Mouse (Mus musculus) ovary, postnatal 14 days (tissue): Measurements from ENCODE around the gene Hoxc4.

ENCODE experiments used
- DNase-seq: peaks from one replicate; pipeline ENCODE4 v3.0.0; 2022; ENCODE audit warnings: low spot score

Hoxc4 gene

GRCm38 (mm10) chr15:103011928-103012486, 6.7 kb upstream of the Hoxc4 start:
- DNase-seq, result no peak

- DNase-seq, result no peak
These were observed 5.3 kb upstream of the Hoxc4 start for GRCm38 (mm10) chr15:103013238-103013984.

- DNase-seq, result no peak
These were observed 4.3 kb upstream of the Hoxc4 start for GRCm38 (mm10) chr15:103014166-103015008.

- no peak for DNase-seq
These were observed 3.7 kb upstream of the Hoxc4 start for GRCm38 (mm10) chr15:103015009-103015399.

GRCm38 (mm10) chr15:103015406-103016166, 3.1 kb upstream of the Hoxc4 start:
- no peak for DNase-seq

GRCm38 (mm10) chr15:103020899-103021418, 2.2 kb downstream of the Hoxc4 start:
- DNase-seq, result no peak

GRCm38 (mm10) chr15:103021544-103021943, 2.8 kb downstream of the Hoxc4 start:
- DNase-seq, result no peak

GRCm38 (mm10) chr15:103024131-103024530, 5.4 kb downstream of the Hoxc4 start:
- no peak for DNase-seq

GRCm38 (mm10) chr15:103027266-103028235, 8.8 kb downstream of the Hoxc4 start:
- no peak for DNase-seq

- no peak for DNase-seq
These were observed 10.3 kb downstream of the Hoxc4 start for GRCm38 (mm10) chr15:103028916-103029512.

GRCm38 (mm10) chr15:103030142-103030541, 11.4 kb downstream of the Hoxc4 start:
- DNase-seq, result no peak

- no peak for DNase-seq
These were observed 13.4 kb downstream of the Hoxc4 start for GRCm38 (mm10) chr15:103032167-103032566.

- no peak for DNase-seq
These were observed 14.2 kb downstream of the Hoxc4 start for GRCm38 (mm10) chr15:103032646-103033575.

- no peak for DNase-seq
These were observed 15.5 kb downstream of the Hoxc4 start for GRCm38 (mm10) chr15:103034043-103034806.

GRCm38 (mm10) chr15:103034807-103035547, 16.2 kb downstream of the Hoxc4 start:
- DNase-seq, result no peak

- DNase-seq, result no peak
These were observed 16.8 kb downstream of the Hoxc4 start for GRCm38 (mm10) chr15:103035548-103035881.

GRCm38 (mm10) chr15:103037579-103037978, 18.8 kb downstream of the Hoxc4 start:
- DNase-seq, result no peak
